Mouse (Mus musculus) spleen, embryonic (tissue): ENCODE measurements around the gene Cdk5rap3.

Source experiments
- CTCF ChIA-PET: fragments of 350-600 bp; sonication (Branson Sonifier 250); formaldehyde crosslinking; loops from one replicate; lab custom pipeline; 2022; lab: Charles Lee

Cdk5rap3 gene

DNA sequence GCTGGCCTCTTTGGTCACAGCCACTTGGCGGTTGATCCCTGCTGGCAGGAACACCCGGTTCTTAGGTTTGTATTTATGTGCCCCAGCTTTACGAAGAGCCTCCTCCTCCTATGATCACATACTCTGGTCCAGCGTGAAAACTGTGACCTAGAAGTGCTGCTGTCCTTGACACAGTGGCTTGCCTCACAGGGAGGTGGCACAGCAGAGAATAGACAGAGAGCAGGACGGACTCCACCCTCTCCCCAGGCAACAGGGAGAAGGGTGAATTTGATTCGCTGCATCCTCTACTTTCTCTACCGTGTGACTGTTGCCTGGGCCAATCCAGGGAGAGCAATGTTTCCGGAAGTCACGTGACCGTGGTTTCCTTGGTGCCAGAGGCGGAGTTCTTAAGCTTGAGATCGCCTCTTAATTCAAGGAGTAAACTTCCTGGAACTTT is 18.6 kb upstream of the Cdk5rap3 start:
- CTCF ChIA-PET = interaction anchor here (0.5 kb wide), 1 partner anchor 38 kb away, joined by 3 read pairs; no protein-coding TSS in a partner anchor

- CTCF ChIA-PET = interaction anchor here (0.6 kb wide), 1 partner anchor 396 kb away, joined by 4 read pairs; no protein-coding TSS in a partner anchor
Measured at GRCm38 (mm10) chr11:96933562-96934276, 17.4 kb upstream of the Cdk5rap3 start.

DNA sequence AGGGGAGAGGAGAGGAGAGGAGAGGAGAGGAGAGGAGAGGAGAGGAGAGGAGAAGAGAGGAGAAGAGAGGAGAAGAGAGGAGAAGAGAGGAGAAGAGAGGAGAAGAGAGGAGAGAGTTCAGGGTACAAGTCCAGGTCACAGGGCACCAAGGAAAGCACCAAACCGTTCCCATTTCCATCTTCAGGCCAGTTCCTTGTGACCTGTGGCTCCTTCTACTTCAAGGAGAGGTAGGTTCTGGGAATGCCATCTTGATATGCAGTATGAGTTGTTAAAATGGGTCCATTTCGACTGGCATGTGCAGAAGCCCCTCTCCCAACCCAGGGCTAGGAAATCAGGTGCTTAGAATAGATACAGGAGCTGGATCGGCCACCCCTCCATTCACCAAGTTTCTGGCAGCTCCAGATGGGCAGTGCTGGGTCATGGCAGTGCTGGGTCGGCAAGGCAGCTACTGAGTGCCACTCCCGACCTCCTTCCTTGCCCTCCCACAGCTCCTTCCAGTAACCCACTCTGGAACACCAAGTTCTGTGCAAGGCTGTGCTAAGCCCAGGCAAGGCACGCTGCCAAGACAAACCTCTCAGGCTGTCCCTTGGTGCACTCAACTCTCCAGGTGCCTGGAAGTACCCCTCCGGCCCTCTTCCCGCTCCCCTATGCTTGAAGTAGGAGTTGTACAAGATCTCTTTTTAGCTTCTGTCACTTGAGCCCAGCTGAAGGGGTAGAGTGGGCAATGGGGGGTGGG is 15.2 kb upstream of the Cdk5rap3 start:
- CTCF ChIA-PET = no interaction called here

GRCm38 (mm10) chr11:96929766-96930331 is 13.6 kb upstream of the Cdk5rap3 start:
- CTCF ChIA-PET = interaction anchor here (0.6 kb wide), 1 partner anchor 641 kb away, joined by 7 read pairs; no protein-coding TSS in a partner anchor

GRCm38 (mm10) chr11:96929096-96929765 is 12.9 kb upstream of the Cdk5rap3 start:
- CTCF ChIA-PET = interaction anchor here (0.6 kb wide), 1 partner anchor 641 kb away, joined by 7 read pairs; no protein-coding TSS in a partner anchor

GRCm38 (mm10) chr11:96928691-96929090 is 12.4 kb upstream of the Cdk5rap3 start:
- CTCF ChIA-PET = no interaction called here

GRCm38 (mm10) chr11:96928088-96928487 is 11.8 kb upstream of the Cdk5rap3 start, which contains the start of gene Prr15l:
Gene Prr15l (plus strand): TSS chr11:96928104.
- CTCF ChIA-PET = no interaction called here

DNA sequence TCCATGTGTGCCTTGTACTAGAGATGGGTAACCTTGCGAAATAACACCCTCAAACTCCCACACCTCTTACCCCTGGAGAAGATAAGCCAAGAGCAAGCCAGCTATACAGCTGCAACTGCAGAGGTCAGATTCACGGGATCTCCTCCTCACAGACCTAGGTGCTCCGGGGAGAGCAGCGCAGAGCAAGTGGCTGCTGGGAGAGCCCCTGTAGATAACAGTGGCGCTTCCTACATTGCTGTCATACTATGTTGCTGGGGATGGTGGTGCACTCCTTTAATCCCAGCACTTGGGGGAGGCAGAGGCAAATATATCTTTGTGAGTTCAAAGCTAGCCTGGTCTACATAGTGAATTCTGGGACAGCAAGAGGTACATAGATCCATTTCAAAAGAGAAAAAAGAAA is 10.3 kb upstream of the Cdk5rap3 start:
- CTCF ChIA-PET = no interaction called here

- CTCF ChIA-PET = interaction anchor here (1.0 kb wide), 1 partner anchor 75 kb away, joined by 3 read pairs; no protein-coding TSS in a partner anchor
Measured at GRCm38 (mm10) chr11:96925469-96926148, 9.3 kb upstream of the Cdk5rap3 start.

DNA sequence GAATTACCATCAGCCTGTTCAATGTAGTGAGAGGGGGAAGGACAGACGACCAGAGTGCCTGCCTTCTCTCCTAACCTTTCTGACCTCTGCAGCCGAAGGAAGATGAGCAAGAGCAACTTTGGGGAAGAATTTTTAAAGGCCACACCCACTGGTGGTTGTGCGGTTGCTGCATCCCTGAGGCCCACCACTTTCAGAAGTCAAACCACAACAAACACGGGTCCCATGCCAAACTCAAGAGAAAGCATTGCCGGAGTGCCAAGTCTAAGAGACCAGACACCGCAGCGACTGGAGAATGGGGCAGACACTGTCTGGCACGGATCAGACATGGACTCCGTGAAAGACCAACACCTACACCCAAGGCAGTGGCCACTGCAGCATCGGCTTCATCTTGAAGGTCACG is 8.6 kb upstream of the Cdk5rap3 start:
- CTCF ChIA-PET = interaction anchor here (1.0 kb wide), 1 partner anchor 74 kb away, joined by 3 read pairs; no protein-coding TSS in a partner anchor

- CTCF ChIA-PET = interaction anchor here (0.5 to 0.6 kb wide), 2 partner anchors 84 to 122 kb away, joined by 3 read pairs; partner anchors contain the start of gene Lrrc46
Measured at GRCm38 (mm10) chr11:96919003-96919402, 2.7 kb upstream of the Cdk5rap3 start.

DNA sequence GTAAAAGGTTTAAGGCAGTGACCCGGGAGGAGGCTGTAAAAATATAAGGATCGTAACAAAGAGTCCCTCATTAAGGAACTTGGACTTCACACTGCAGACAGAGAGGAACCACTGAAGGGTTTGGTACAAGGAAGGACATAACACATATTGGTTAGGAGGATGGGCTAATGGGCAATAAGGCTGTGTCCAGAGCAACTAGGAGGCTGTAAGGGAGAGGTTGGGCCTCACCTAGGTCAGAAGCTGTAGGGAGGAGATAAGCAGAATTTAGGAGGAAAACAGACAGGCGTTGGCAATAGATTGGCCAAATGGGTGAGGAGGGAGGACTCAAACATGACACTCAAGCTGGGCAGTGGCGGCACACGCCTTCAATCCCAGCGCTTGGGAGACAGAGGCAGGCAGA is 1.1 kb upstream of the Cdk5rap3 start:
- CTCF ChIA-PET = interaction anchor here (0.5 to 0.6 kb wide), 2 partner anchors 47 to 63 kb away, joined by 3 to 5 read pairs; no protein-coding TSS in a partner anchor

DNA sequence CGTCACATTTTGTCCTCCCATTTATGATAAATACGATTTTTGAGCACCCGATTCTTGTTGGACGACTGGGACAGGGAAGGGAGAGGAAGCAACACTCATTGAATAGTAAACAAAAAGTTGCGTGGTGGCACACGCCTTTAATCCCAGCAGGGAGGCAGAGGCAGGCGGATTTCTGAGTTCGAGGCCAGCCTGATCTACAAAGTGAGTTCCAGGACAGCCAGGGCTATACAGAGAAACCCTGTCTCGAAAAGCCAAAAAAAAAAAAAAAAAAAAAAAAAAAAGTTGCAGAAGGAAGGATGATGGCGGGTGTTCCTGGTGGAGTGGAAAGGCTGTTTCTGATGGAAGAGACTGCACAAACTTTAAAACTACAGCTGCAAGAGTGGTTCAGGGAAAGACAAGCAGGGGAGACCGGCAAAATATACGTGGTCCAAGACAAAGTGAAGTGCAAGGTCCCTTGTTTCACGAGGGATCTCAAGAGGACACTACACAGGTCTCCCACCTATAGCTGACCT is 645 bp upstream of the Cdk5rap3 start:
- CTCF ChIA-PET = no interaction called here

DNA sequence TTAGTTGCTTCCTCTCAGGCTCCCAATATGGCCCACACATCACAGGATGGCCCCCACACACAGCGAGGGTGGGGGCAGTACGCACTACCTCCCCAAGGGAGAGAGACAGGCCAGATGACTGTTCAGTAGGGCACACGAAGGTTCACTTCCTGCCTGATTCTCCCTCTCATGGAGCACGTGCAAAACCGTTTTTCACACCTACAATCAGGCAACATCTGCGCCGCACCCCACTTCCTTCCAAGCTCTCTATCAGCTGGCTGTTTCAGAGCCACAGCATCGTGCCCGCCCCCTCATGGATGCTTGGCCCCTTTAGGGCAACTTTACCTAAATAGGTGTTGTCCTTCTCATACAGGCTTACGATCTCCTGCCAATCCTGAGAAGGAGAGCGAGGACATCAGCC is 3.6 kb downstream of the Cdk5rap3 start:
- CTCF ChIA-PET = interaction anchor here (1.2 kb wide), 1 partner anchor 365 kb away, joined by 3 read pairs; no protein-coding TSS in a partner anchor

DNA sequence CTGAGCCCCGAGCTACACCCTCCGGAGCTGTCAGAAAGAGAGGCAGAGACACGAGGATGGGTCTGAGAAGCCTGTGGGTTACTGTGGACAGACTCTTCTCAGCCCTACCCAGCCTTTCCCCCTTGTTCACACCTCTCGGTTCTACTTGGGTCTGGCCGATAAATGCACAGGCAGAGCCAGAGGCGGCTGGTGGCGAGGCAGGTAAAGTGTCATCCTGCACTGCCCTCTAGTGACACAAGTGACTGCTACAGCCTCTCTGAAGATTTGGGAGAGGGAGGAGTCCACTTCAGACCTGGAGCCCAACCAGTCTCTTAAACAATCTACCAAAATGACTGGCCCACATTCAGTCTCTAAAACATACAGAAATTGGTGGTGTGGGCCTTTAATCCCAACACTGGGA is 6.3 kb downstream of the Cdk5rap3 start:
- CTCF ChIA-PET = interaction anchor here (0.6 to 1.0 kb wide), 3 partner anchors 43 to 118 kb away, joined by 3 to 9 read pairs (median 3); no protein-coding TSS in a partner anchor

DNA sequence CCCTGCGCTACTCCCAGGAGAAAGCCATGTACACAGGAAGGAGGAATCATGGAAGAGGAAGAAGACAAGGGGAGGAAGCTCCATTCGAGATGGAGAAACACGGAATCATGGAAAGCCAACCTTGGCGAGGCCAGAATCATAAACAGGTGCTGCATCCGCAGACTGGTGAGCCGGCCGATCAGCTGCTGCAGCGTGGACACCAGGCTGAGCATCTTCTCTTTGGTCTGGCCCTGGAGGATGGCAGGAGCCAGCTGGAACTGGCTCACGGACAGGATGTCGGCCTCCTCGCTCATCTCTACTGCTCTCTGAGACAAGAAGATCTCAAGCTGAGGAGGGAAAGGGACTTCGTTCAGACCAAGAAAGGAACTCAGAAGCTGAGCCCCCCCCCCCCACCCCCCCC is 7.7 kb downstream of the Cdk5rap3 start:
- CTCF ChIA-PET = no interaction called here

DNA sequence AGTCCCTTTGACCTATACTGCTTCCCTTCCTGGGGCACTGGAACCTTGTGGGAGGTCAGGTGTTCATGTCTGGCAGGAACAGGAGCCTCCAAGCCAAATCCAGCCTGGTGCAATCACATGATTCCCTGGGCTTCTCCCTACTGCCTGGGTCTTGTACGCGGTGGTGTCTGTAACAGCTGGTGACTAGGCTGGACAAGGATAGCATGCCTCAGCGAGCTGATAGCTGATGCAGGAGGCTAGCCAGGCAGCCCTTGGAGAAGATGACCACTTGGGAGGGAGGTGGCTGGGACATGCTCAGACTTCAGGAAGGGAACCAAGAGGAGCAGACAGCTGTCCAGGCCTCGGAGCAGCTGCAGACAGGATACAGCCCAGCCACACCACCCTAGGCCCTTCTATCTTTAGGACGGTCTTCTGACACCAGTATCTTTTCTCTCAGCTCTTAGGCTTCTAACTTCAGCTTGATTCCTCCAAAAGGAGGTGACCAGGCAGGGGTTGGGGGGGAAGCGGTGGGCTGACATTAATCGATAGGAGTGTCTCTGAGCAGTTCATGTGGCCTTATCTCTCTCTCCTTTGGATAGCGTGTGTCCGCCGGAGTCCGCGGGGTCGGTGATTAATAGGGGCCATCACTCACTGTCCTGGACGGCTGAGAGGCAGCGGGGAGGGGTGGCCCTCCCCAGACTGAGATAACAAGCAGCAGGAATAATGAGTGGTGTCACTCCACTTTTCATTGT is 9.7 kb downstream of the Cdk5rap3 start:
- CTCF ChIA-PET = interaction anchor here (0.6 kb wide), 1 partner anchor 73 kb away, joined by 3 read pairs; no protein-coding TSS in a partner anchor

DNA sequence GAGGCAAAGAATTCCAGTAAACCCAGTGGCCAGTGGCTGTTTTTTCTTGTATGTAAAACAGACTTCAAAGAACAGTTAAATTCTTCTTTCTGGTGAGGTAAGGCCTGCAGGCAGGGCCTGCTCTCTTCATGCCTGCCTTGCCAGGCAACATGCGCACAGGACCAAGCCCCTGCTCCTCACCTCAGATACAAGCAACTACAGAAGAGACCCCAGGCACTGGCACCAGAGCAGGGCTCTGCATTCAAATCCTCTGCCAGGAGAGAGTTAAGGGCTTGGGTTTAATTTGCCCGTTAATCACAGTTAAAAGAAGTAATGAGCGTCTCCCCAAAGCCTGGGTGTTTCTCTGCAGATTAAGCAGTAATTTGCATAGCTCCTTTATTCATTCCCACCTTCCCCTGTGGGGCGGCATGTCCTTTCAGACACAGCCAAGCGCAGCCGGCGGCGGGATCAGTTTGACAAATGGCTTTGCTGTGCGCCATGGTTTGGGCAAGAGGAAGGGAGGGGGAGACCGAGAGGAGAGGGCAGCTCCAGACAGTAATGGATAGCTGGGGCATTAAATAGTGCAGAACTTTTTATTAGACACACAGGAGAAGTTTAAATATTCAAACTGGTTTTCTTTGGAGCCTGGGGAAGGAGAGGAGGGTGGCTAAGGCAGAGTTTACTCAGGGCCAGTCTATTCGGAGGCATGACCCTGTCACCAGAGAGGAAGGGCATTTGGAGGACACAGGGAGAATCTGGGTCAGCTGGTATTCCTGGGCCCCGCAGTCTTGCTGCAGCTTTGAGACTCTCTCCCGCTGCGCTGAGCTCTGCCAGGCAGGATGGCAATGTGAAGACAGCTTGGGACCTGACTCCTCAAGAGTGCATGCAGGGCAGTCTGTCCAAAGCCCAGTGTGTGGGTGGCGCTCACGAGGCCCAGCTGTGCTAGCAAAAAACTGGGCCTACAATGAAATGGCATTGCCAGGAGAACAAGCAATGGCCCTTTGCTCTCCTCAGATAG is 13.4 kb downstream of the Cdk5rap3 start:
- CTCF ChIA-PET = no interaction called here
